Mouse (Mus musculus): Measurements from ENCODE around the gene Olfr1511. TPM values are rescaled to one million over a fixed set of nuclear protein-coding genes. Genes with fewer than 3 reads are reported as not detected.

The Olfr1511 gene
- polyA plus RNA-seq, 1 experiment from 2014 or later: not detected

DNA sequence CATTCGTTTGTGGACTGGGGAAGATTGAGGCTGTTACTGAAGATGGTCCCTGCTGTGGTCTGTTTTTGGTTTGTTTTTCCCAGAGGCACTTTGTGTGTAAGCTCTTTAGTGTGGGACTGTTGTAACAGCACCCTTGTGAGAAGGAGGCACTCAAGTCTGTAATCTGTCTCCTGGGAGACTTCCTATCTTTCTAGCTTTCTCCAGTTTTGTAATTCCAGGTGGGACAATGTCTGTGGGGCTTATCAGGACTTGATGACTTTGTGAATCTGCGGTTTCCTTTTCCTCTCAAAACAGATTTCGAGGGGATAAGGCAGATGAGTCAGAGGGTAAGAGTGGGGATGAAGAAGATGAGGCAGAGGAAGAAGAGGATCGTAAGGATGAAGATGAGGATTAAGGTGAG, 40.9 kb downstream of the Olfr1511 start, which contains the start of gene Olfr1513:
Olfr1513 (minus strand) TSS at position 101 of the 400 bp plus-strand sequence.
- Histone ChIP-seq H3K27ac (ENCODE audit: low read depth, low read length) (no peak within 1 kb of the TSS), H3K36me3 (ENCODE audit: control insufficient read depth, insufficient read depth, low read length) (no peaks in the 10 kb centered on the region), H3K4me1 (ENCODE audit: control insufficient read depth, insufficient read depth, low read length) (no peaks in the 10 kb centered on the region), H3K27me3 (ENCODE audit: control insufficient read depth, insufficient read depth, low read length) (no peaks in the 10 kb centered on the region), H3K4me2 (ENCODE audit: low read depth) (no peak within 1 kb of the TSS), H3K9ac (ENCODE audit: low read length) (no peak within 1 kb of the TSS), H3K4me3 (ENCODE audit: low read depth, low read length) (no peak within 1 kb of the TSS), H3K9me3 (ENCODE audit: control insufficient read depth, low read length) (no peaks in the 10 kb centered on the region)
- ATAC-seq (ENCODE audit: insufficient read depth, low FRiP score, low TSS enrichment): no peak
- WGBS: 82% methylated on average over 4 of the region's 4 CpGs
- no peak for DNase-seq (ENCODE audit: low spot score)

Other genes with a start within 250 kb of the Olfr1511 start
- 69.9 and 75.0 TPM in 2 replicates for gene Supt16, start 200.0 kb downstream of the Olfr1511 start, polyA plus RNA-seq (2014; fragmentation: Nextera tagmentation; extraction: Ambion mirVana)
- gene Chd8, start 139.6 kb downstream of the Olfr1511 start, polyA plus RNA-seq (2014; fragmentation: Nextera tagmentation; extraction: Ambion mirVana): 56.4 and 58.4 TPM in 2 replicates
- gene Tox4, start 118.2 kb downstream of the Olfr1511 start, polyA plus RNA-seq (2014; fragmentation: Nextera tagmentation; extraction: Ambion mirVana): 52.0 and 54.9 TPM in 2 replicates
- 38.2 and 40.9 TPM in 2 replicates for gene Rab2b, start 117.8 kb downstream of the Olfr1511 start, polyA plus RNA-seq (2014; fragmentation: Nextera tagmentation; extraction: Ambion mirVana)
- gene Mettl3, start 92.3 kb downstream of the Olfr1511 start, polyA plus RNA-seq (2014; fragmentation: Nextera tagmentation; extraction: Ambion mirVana): 47.1 and 54.6 TPM in 2 replicates
- 51.9 and 54.5 TPM in 2 replicates for gene Sall2, start 68.6 kb downstream of the Olfr1511 start, polyA plus RNA-seq (2014; fragmentation: Nextera tagmentation; extraction: Ambion mirVana)
- 0.48 TPM in 1 of 2 replicates, not detected in the other for gene Olfr1513, start 41.0 kb downstream of the Olfr1511 start, polyA plus RNA-seq (2014; fragmentation: Nextera tagmentation; extraction: Ambion mirVana)
- gene Olfr1512, start 18.2 kb downstream of the Olfr1511 start, polyA plus RNA-seq (2014; fragmentation: Nextera tagmentation; extraction: Ambion mirVana): not detected in 2 replicates
- not detected in 2 replicates for gene Olfr1510, start 17.0 kb upstream of the Olfr1511 start, polyA plus RNA-seq (2014; fragmentation: Nextera tagmentation; extraction: Ambion mirVana)
- not detected in 2 replicates for gene Olfr1509, start 45.6 kb upstream of the Olfr1511 start, polyA plus RNA-seq (2014; fragmentation: Nextera tagmentation; extraction: Ambion mirVana)
- not detected in 2 replicates for gene Olfr1508, start 70.1 kb upstream of the Olfr1511 start, polyA plus RNA-seq (2014; fragmentation: Nextera tagmentation; extraction: Ambion mirVana)
- not detected in 2 replicates for gene Olfr1507, start 98.4 kb upstream of the Olfr1511 start, polyA plus RNA-seq (2014; fragmentation: Nextera tagmentation; extraction: Ambion mirVana)

All from neural tube, embryonic 11.5 days (tissue).